Mouse (Mus musculus): ENCODE data around the gene Sbds.
A peak's percentile ranks its signal among the peaks of the same experiment; 100 is the strongest.

Sbds gene

DNA sequence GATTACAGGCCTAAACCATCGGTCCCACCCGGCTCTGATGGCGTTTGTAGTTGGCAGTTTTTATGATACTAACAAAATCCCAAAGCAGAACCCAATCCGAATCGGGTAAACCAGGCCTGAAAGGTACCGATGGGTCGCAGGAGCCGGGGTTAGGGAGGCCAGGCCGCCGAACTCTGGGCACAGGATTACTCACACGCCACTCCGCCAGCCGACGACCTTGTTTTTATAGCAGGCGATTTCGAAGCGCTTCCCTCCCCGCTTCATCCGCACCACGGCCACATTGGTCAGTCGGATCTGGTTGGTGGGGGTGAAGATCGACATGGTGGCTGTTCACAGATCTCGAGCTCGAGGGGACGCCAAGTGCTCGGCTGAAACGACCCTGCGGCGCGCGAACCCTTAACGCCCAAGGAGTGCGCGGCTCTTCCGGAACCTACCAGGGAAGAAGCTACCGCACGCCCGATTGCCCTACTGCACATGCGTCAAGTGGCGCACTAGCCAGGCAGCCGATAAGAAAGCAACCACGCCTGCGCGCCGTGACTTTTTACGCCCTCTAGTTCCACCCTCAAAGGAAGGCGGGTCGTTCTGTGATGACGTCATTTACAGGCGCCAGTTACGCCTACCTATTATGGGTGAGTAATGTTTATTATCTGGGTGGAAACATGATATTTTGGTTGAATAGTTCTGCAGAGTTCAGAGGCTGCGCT is at the start of gene Sbds, which contains the start of gene Tyw1:
Sbds (minus strand) TSS at position 514 of the 704 bp plus-strand sequence.
Tyw1 (plus strand) TSS at position 603 of the 704 bp plus-strand sequence.
- peak; percentile 99 for DNase-seq (ENCODE audit: low read depth, low spot score)

DNA sequence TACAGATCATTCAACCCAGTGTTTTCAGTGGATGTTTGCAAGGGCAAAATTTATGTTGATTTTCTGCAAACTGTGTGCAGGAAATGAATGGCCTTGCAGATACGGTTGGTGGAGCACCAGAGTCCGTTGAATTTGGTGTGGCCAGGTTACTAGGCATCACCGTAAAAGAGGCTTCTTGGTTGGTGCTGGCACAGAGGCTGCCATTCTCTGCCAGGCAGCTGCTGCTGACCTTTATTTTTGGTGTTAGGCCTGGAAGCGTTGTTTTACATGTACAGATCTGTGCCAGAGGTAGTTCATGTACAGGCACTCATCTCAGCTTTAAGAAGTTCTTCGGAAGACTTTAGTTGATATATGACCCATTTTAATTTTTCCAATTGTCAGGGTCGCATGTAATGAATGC is 48.3 kb upstream of the Sbds start:
- DNase-seq (ENCODE audit: low read depth, low spot score) = no peak

DNA sequence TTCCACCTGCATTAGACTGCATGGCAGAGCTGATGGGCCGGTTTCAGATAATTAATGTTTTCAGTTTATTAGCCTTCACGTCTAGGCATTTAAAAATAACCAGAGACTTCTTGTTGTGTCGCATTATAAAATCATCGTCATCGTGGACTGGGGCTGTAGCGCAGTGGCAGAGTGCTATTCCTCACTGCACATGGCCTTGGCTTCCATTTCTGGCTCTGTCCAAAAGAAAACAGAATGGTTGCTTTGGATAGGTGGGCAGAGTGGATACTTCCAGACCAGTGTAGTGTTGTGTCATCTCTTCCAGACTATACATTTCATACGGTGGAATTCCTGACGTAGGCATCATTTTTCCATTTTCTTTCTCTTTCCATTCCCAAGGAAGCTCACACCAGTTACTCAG is 44.2 kb upstream of the Sbds start:
- no peak for DNase-seq (ENCODE audit: low read depth, low spot score)

DNA sequence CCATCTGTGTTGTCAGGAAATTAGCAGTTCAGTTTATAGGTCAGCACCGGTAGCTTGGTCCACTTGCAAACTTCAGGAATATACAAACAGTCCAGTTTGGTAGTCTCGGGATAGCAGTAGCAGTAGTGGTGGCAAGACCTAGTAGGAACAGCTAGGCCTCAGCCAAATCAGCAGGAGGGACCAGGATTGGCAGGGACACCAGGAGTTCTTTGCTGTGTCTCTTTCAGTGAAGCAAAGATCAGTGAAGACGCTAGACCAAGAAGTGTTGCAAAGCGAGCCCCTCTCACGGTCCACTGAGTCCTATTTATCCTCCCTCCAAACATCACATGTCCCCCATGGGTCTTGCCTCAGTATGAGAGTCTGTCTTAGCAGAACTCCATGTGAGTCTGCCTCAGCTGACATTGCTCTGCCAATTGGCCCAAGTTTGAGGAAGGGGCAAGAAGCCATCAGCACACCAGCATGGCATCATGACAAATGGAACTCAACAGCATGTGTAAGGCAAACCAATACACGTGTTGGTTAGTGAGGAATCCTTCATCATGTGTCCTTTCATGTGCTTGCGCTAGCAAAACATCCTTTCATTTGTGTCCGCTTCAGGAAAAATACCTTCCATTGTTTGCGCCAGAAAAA is 43.6 kb upstream of the Sbds start:
- DNase-seq (ENCODE audit: low read depth, low spot score) = no peak

DNA sequence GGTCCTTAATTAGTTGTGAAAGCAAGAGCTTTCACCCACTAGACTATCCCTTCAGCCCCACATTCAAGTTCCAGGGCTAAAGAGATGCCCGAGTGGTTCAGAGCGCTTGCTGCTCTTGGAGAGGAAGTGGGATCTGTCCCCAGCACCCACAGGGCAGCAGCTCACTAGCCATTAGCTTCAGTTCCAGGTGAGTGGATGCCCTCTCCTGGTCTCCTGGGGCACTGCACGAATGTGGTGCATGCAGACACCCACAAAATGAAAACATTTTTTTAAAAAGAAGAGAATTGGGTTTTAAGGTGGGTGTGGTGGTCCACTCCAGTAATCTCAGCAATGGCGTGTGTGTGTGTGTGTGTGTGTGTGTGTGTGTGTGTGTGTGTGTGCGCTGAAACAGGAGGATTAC is 40.7 kb upstream of the Sbds start:
- no peak for DNase-seq (ENCODE audit: low read depth, low spot score)

DNA sequence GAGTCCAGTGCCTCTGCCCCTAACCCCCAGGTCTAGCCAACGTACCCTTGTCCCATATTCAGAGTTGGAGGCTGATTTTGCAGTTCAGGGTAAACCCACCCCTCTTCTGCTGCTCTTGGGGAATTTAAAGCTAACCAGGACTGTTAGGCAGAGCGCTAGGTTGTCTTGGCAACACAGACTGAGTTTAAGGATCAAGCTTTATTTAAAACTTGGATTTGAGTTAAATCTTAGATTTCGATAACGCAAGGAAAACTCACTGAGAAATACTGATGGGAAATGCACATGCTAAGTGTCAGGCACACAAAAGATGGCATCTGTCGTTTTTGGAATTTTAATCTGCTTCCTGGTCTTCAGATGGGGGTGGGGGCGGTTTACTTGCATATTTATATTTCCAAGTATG is 39.3 kb upstream of the Sbds start:
- DNase-seq (ENCODE audit: low read depth, low spot score) = no peak

DNA sequence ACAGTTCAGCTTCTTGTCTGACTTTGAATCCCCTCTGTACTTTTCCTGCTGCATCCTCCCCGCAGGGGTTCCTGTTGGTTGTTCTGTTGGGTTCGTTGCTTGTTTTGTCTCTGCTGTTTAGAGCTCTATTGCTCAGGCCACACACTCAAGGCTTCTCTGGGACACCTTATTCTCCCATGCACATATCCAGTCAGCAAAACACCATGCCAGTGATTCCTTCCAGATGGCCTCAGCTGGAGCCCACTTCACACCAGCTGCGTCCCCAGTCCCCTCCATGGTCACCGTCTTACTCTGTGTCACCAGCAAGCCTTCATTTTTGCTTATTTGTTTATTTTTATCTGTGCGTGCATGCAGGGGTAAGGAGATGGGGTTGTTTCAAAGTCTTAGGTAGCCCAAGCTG is 38.6 kb upstream of the Sbds start:
- no peak for DNase-seq (ENCODE audit: low read depth, low spot score)

DNA sequence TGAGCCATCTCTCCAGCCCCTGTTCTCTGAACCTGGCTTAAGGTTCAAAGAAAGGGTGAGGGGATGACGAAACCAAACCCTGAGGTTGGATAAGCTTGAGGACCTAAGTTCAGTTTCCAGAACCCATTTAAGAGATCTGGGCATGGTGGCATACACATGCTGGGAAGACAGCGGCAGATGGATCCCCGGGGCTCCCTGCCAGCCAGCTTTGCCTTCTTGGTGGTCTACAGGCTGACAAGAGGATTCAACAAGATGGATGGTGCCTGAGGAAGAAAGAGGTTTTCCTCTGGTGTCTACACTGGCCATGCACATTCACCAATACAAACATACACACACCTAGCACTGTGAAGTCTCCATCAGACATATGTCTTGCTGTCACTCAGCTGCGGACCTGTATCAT is 37.6 kb upstream of the Sbds start:
- DNase-seq (ENCODE audit: low read depth, low spot score) = no peak

DNA sequence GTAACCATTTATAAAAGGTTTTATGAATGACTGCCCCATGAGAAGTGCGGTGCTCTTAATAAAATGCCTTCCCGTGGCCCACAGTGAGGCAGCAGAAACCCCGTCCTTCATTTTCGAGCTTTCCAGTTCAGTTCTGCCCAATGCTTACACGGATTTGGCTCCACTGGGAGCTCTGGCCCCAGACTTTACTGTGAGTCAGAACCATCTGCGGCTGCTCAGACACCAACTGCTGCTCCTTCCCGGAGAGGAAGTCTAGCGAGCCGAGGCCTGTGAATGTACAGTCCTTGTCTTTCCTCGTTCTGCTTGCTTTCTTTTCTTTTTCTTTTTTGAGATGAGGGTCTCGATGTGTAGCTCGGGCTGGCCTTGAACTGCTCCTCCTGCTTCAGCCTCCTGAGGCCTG is 35.4 kb upstream of the Sbds start:
- DNase-seq (ENCODE audit: low read depth, low spot score) = no peak

DNA sequence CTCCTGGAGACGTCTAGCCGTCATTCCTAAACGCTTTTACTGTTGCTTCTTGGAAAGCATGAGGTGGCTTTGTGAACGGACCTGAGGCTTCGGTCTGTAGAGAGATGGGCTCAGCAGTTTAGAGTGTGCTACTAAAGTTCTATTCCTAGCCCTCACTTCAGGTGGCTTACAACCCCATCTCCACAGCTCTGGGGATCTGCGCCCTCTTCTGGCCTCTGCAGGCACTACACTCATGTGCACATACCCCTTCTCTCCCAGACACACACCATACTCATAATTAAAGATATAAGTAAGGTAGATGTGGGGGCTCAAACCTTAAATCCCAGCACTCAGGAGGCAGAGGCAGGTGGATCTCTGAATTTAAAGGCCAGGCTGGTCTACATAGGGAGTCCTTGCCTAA is 34.9 kb upstream of the Sbds start:
- DNase-seq (ENCODE audit: low read depth, low spot score) = no peak

DNA sequence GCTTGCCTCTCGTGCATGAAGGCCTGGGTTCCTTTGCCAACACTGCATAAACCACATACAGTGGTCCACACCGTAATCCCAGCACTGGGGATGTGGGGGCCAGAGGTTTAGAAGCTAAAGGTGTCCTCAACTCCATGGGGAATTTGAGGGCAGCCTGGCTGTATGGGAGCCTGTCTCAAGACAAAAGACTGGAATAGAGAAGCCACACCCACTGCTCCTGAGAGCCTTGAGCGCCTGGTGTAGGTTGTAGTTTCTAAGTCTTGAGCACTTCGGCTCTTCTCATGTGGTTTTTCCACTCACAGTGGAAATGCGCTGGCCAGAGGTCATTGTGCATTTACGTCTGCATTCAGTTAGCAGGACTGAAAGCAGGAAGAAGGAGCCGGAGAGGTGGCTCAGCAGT is 32.8 kb upstream of the Sbds start:
- no peak for DNase-seq (ENCODE audit: low read depth, low spot score)

DNA sequence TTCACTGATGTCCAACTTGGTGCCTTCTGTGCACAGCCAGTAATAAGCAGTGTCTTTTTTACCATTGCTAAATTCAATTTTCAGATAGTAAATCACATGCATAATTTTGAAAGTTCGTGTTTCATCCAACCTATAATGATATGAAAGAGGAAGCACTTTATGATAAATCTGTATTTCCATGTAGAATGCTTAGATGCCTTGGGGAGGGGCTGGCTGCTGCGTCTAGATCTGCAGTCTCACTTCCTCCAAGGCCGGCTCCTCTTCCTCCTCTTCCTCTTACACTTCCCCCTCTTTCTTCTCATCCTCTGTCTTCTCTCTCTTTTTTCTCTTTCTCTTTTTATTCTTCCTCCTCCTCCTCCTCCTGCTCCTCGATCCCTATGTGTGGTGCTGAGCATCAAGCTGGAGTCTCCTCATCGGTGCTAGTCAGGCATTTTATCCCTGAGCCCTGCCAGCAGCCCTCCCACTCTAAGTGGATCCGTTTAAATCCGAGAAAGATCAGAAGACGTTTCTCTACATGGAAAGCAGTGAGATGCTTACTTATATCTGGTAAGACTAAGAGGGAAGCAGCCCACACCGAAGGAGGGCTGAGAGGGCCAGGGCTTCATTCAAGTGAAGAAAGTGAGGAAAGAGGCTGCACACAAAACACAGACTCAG is 27.9 kb upstream of the Sbds start:
- DNase-seq (ENCODE audit: low read depth, low spot score) = no peak

DNA sequence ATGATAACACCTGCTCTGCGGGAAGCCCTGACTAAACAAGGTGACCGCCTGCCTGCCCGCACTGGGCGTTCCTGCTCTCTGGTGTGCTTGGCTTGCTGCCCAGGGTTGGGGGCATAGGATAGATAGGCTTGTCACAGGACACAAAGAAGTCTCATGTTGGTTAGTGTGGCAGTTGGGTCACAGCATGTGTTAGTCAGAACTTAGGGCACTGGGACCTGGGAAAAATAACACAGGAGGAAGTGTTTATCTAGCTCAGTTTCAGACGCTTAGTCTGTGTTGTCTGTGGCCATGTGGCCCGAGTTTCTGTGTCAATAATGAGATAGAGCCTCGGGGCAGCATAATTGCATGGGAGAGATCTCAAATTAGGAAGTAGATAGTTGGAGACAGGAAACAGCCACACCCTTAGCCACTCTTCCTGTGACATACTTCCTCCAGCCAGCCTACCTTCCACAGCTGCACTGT is 22.7 kb upstream of the Sbds start:
- DNase-seq (ENCODE audit: low read depth, low spot score) = no peak

DNA sequence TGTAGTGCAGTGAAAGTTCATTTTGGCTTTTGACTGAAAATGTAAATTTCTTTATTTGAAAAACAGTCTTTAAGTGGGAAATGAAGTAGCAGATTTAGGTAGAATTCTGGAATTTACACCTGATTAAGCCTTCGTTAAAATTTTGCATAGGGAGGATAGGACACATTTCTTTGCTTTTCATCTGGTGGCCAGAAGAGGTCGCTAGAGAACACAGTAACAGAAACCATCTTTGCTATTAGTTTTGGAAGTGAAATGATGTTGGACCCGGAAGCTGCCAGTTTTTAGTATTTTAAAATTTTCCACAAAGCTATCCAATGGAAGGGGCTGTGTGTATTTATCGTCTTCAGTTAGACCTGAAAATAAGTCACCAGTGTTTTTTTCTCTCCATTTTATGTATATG is 20.2 kb upstream of the Sbds start:
- peak; percentile 31 for DNase-seq (ENCODE audit: low read depth, low spot score)

DNA sequence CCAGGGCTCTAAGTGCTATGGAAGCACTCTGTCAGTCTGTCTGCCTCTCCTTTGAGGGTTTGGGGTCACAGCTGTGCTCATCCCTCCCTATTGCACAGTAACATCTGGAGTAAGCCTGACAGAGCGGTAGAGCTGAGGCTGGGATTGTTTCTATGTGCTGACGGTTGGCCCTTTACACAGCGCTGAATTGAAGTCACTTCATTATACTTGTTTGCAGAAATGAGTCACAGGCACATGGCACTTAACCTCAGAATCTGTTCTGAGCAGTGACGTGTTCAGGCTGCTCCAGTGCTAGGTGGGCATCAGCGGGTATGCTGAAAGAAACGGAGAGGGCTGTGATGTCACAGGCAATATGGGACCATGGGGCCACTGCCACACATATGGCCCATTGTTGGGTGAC is 17.7 kb upstream of the Sbds start:
- DNase-seq (ENCODE audit: low read depth, low spot score) = no peak

DNA sequence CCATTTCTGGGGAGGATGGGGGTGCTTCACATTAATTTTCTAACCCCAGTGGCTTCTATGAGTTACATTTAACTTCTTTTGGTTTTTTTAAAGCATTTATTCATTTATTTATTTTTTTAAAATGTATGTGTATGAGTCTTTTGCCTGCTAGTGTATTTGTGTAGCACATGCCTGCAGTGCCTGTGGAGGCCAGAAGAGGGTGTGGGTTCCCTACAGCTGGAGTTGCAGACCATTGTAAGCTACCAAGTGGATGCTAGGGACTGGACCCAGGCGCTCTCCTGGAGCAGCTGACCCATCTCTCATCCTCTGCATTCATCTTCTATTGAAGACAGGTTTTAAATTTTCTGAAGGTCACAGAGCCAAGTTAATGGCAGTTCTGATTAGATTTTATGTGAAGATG is 17.0 kb upstream of the Sbds start:
- no peak for DNase-seq (ENCODE audit: low read depth, low spot score)

DNA sequence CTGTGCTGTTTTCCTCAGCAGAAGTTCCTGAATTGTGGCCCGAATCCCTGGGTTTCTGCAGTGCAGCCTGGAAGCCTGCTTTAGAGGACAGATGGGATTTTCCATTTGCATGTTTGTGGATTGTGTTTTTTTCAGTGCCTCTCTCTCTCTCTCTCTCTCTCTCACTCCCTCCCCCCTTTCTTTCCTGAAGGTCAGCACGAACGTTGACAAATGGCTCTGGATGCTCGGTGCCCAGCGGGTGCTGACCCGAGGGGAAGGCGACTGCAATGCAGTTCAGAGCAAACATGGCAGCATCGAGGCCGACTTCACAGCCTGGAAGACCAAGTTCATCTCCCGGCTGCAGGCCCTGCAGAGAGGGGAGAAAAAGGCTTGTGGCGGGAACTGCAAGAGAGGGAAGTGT is 13.6 kb upstream of the Sbds start:
- no peak for DNase-seq (ENCODE audit: low read depth, low spot score)

DNA sequence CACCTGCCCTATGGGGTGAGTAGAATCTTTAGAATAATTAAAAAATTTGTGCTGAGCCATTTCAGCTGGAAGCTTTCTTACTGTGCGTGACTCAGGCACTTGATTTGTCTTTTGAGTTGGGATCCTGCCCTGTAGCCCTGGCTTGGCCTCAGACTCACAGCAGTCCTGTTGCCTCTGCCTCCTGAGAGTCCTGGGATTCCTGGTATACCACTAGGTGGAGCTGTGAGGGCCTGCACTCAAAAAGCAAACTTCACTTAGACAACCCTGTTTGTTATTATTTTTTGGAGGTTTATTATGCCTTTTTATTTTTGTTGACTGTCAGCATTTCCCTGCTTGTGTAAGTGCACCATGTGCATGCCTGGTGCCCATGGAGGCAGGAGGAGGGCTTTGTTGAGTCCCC is 12.0 kb upstream of the Sbds start:
- no peak for DNase-seq (ENCODE audit: low read depth, low spot score)

DNA sequence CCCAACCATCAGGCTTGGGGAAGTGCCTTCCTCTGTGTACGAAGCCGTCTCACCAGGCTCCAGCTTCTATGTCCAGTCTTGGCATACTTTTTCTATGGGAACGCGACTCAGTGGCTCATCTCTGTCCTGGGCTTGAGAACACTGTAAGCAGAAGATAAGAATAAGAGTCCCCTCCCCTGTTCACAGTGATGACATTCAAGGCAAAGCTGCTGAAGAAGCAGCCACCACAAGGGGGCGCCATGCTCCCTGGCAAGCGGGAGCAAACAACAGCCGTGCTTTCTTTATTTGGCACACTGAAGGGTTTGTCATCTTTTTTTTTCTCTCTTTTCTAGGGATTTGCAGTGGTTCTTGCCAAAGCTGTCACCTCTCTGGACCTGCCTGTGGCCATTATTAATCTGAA is 11.3 kb upstream of the Sbds start:
- peak; percentile 58 for DNase-seq (ENCODE audit: low read depth, low spot score)

DNA sequence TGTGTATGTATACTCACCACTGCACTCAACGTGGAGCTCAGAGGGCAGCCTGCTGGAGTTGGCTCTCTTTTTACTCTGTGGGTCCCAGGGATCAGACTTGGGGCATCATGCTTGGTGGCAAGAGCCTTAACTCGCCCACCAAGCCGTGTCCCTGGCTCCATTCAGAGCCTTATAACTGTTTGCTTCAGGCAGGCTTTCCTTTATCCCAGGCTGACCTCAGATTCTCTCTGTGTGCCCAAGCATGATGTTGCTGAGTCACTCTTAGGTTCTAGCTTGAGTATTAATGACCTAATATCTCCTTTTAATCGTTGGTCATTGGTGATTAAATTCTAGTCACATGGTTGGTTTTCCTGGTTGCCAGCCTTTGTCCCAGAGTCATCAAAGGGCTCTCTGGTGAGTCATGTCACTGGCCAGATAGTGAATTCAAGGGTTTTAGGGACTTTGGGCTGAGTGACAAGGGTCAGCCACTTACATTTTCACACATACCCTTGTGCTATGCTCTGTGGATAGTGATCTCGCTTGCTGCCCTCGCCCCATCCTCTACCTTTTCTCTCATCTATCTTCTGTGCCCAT is 9.2 kb upstream of the Sbds start:
- DNase-seq (ENCODE audit: low read depth, low spot score) = no peak

DNA sequence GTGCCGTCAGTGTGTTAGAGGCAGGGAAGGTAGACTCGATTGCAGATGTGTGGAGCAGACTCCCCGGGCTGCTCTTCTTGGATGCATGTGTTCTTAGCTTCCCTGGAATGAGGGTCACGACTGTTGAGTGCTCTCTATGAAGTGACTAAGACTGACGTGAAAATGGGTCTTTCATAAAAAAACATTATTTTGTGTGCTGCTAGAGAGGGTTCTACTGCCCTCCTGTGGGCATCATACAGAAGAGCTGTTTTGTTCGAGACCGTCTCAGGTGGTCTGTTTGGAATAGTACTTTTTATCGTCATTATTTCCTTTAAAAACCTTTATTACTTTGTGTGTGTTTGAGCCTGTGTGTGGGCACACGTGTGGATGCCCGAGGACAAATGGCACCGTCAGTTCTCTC is 8.1 kb upstream of the Sbds start:
- DNase-seq (ENCODE audit: low read depth, low spot score) = no peak

DNA sequence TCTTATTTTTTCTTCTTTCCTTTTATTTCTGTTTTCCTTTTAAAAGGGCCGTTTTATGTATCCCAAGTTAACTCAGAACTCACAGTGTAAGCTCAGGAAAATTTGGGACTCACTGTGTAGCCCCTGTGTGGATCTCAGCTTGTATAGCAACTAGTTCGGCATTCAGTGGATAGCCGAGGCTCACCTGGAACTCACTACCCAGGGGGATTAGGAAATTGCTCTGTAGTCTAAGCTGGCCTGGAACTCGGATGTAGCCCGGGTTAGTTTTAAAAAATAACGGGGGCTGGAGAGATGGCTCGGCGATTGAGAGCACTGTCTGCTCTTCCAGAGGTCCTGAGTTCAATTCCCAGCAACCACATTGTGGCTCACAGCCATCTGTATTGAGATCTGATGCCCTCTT is 2.0 kb upstream of the Sbds start:
- no peak for DNase-seq (ENCODE audit: low read depth, low spot score)

All from c-Kit-negative CD71-positive TER-119-positive erythroid progenitor cells, embryonic 14.5 days (primary cell).